Mouse (Mus musculus): ENCODE results near the gene Gm14569.

The Gm14569 gene

DNA sequence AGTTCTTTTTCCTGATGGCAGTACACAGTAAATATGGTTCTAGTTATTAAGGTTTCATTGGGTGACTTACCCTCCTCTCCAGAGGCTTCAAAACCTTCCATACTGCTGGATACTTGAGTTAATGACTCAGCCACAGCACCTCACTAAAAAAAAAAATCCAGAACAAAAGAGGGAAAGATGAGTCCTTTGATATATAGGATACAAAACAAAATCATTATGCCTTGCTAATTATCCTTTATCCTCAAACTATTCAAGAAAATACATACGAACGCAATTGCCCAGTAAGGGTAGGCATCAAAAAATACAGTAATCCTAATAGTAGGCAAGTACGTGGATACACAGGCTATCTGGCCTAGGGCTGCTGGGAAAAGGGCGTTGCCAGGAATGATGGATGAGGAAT lies at the start of gene Gm14569:
Gm14569 (minus strand) TSS at position 101 of the 400 bp plus-strand sequence.
- DNase-seq = no peak

DNA sequence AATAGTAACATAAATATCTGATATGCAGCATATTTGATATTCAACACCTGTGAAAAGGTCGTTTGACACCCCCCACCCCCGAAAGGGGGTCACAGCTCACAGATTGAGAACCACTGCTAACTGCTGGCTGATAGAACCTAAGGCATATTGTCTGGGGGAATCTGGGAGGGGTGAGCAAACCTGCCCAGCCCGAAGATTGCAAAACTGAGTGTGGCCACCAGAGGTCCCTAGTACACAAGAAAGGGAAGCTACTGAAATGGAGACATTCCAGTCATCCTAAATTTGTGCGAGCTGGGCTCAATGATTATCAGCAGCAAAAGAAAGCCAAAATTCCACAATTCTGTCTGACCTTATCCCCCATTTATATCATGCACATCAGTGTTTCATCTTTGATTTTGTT lies 42.9 kb upstream of the Gm14569 start:
- DNase-seq = peak; percentile 46

GRCm38 (mm10) chrX:36533744-36534143 lies 42.1 kb upstream of the Gm14569 start:
- DNase-seq = no peak

DNA sequence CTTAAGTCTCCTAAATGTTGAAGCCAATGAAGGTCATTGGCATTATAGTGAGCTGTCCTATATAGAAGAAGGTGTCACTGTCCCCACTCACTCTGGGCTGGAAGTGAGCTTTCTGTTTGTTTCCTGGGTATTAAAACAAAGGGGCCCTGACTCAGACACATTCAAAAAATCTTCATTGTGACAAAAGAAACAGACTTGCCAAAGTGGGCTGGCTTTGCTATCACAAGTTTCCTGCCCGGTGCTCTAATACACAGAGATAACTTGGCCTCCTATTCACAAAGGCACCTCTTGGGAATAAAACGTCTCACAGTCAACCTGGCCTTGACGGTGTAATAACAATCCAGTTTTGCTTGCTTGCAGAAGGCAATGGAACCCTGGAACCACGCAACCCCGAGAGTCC lies 38.6 kb upstream of the Gm14569 start:
- DNase-seq = no peak

- DNase-seq = no peak
Observed at GRCm38 (mm10) chrX:36523729-36524128, 32.1 kb upstream of the Gm14569 start.

DNA sequence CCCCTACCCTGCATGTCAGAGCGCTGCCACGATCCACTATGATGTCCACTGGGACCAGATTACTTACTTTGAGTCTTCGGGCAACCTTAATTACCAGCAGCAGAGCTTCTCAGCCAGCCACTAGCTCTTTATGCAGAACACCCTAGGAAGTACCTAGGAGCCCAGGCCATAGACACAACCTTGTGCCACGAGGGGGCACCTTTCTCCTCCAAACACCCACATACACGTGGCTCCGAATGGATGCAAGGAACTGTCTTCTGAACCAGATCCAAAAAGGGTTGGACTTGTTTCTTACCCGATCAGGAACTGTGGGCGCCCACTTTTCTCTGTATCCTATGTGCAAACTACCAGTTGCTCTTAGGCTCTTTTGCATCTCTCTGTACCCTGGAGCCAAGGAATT lies 22.1 kb upstream of the Gm14569 start:
- no peak for DNase-seq

DNA sequence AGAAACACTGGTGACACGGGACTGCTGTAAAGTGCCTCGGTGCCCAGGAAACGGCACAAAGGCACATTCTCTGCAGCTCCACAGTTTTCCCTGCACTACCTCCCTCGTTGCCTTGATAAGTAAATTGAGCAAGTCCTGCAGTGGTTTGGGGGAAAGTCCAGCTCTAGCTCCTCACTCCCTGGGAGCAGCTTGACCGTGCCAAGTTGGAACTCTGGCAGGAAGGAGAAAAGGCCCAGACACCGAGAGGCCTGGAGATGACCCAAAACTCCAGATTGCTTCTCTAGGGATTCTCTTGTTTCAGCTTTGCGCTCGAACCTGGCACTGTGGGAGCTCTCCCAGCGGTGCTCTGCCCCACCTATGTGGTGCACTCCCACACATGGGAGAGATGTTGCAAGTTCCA lies 21.6 kb upstream of the Gm14569 start:
- DNase-seq = no peak

DNA sequence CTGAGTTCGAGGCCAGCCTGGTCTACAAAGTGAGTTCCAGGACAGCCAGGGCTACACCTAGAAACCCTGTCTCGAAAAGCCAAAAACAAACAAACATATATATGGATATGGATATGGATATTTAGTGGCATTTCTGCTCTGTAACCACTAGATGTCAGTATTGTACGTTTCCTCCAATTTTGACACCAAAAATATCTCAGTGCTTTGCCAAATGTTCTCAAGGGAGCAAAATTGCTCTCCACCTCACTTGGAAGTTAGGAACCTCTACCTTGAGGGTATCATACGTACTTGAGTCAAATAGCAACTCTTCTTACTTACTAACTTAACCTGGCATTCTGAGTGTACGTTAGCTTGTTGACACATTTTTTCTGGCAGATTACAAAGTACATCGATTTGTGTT lies 15.2 kb upstream of the Gm14569 start:
- no peak for DNase-seq

- no peak for DNase-seq
Observed at GRCm38 (mm10) chrX:36489506-36489905, 2.1 kb downstream of the Gm14569 start.

GRCm38 (mm10) chrX:36487996-36488395 lies 3.6 kb downstream of the Gm14569 start:
- no peak for DNase-seq

DNA sequence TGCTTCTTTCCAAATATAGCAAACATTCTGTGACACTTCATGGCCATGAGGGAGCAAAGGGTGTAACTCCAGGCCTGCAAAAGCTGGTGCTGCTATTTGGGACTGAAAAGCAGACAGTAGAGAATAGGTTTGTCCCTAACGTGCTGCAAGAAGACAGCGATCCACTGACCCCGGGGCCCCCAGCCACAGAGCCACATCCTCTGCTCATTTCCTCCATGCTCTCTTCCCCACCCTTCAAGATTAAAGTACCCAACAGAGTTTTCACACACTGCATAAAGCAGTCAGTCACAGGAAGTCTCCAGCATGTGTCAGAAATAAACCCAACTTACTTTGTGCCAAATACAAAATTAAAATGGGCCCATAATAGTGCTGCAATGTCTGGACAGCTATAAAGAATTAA lies 16.8 kb downstream of the Gm14569 start:
- no peak for DNase-seq

DNA sequence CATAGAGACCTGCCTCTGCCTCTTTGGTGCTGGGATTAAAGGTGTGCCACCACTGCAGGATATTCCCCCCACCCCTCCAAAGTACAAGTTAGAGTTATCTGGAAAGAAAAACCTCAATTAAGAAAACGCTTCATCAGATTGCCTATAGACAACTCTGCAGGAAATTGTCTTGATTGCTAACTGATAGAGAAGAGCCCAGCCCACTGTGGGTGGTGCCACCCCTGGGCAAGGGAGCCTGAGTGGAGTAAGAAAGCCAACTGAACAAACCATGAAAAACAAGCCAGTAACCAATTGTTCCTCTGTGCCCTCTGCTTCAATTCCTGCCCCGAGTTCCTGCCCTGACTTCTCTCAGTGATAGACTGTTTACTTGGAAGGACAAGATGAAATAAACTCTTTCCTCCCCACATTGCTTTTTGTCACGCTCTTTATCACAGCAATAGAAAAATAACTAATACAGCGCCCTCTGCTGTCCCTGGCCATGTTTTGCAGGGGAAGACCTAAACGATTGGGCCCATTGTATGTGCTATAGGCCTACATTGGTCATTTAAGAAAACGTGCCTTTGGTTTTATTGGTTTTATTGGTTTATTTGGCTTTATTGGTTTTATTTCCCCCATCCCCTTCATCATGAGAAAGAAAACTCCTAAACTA lies 17.4 kb downstream of the Gm14569 start:
- DNase-seq = no peak

DNA sequence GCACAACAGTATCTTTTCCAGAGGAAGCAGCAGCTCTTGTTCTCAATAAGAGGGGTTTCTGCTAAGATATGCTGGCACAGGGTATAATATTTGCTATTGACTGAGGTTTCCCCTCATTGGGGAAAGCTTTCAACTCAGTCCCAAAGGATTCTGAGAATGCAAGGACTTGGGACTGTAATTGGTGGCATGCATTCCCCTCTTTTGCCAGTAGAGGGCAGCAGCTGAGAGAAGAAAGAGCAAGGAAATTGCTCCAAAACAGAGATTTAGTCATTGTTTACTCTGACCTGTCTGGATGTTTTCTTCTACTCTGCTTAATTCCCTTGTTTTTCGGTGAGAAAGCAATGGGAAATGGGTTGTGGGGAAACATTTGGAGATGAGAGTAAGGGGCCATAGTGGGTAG lies 35.6 kb downstream of the Gm14569 start:
- DNase-seq = no peak

DNA sequence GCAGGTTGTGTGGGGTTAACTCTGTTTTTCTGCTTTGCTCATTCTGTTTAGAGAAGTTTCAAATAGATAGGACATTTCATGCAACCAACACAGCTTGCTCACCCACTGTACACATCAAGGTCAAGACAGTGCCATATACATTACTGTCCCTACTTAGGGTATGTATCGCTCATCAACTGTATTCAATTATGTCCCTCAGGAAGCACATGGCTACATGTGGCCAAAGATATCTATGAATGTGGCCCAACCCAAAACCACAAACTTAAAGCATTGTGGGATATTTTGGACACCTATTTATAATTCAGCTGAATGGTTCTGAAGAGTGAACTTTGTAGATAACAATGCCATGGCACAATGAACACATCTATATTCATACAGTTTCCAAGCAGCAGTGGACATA lies 53.7 kb downstream of the Gm14569 start:
- DNase-seq = no peak

DNA sequence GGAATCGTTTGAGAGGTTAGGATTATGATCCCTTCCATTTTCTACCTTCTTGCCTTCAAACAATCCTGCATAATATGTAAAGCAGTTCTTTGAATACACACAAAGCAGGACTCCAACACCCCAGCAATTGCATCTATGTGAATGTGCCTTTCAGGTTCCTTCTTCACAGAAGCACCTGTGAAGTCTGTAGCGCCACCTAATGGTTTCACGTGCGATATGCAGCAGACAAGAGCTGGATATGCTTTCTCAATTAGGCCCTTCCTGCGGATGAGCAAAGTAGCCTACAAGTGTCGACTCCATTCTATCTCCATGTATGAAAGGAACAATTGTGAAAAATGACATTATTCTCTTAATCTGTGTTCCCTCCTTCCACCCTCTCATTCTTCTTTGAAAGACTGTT lies 56.6 kb downstream of the Gm14569 start:
- DNase-seq = no peak

DNA sequence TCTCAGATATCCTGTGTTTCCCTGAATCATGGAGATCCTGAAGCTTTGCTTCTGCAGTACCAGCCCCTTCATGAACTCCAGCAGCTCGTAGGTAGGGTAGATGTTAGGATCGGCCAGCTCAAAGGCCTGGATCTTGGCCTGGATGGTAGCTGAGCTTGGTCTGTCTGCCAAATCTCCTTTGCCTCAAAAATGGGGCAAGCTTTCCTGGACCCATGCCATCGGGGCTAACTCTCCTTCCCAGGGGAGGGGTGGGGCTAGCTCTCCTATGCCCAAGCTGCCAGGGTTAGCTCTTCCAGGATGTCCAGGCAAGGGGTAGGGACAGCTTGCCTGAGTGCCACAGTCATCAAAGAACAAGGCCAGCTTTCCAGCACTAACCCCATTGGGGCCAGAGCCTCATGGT lies 72.5 kb downstream of the Gm14569 start:
- no peak for DNase-seq

DNA sequence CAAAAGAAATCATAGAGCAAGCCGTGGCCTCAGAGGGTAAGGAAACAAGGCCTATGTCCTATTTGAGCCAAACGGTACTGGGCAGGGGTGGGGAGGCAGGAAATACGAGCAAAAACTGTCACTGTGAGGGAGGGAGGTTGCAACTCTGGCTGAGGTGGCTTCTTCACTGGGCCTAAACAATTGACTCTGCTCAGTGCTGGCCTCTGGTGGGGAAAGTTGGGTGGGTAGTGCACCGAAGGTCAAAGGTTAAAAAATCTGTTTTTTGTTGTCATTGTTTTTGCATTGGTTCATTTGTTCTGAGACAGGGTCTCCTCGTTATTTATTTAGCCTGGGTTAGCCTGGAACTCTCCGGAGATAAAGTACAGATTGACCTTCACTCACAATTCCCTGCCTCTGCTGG lies 89.3 kb downstream of the Gm14569 start:
- DNase-seq = no peak

- DNase-seq = no peak
Observed at GRCm38 (mm10) chrX:36400980-36401379, 90.7 kb downstream of the Gm14569 start, which contains the start of gene Gm6268. TSS of gene Gm6268 (plus strand) at chrX:36401280.

DNA sequence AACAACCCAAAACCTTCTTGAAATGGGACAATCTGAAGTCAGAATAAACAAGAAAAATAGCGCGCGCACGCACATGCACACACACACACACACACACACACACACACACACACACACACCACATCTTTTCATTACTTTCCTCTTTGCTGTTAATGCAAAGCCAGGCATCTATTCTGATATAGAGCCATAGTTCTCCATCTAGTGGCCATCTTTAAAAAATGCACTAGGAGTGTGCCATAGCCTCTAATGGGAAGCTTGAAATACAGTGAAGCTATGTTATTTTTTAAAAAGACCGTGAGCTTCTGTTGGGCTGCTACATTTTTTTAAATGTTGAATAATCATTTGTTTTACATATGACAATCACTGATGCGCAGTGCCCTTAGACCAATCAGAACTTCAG lies 98.4 kb downstream of the Gm14569 start:
- no peak for DNase-seq

DNA sequence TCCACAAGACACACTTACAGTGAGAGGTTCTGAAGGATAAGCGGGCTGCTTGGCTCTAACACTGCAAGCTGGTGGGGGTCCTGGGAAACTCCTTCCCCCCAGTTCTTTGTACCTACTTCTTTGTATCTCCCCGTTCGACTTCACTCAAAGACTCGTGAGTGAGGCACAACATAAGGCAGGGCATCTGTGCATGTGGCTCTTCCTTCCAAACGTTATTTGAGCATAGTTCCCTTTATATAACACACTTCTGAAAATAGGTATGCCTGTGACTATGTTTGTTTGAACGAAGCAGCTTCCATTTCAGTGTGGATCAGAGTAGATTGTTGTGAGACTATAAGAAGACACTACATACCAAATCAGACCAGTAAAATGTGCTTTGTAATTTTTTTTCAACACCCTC lies 99.0 kb downstream of the Gm14569 start:
- DNase-seq = no peak

DNA sequence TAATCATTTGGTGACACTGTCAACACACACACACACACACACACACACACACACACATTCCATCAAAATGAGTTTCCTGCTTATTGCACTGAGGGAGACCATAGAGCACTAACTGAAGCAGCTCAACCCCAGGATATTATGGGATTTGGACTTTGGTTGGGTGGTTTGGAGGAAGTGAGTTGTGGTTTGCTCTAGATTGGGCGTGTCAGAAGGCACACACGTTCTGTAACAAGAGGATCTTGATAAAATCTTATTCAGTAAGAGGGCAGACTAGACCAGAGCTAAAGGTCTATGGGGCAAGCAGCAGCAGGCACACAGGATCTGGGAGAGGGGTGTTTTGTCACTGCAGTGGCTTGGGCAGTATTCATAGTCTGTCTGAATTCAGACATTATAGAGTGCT lies 101.1 kb downstream of the Gm14569 start:
- no peak for DNase-seq

GRCm38 (mm10) chrX:36389971-36390370 lies 101.7 kb downstream of the Gm14569 start:
- no peak for DNase-seq

GRCm38 (mm10) chrX:36385340-36385739 lies 106.3 kb downstream of the Gm14569 start:
- no peak for DNase-seq

Measured in cerebellum, adult 11-12 months (tissue).